Mouse (Mus musculus) olfactory bulb, adult 2 months (tissue): Measurements from ENCODE around the gene Cpn1.

ENCODE experiments used
- CTCF ChIP-seq: fragments of 200-500 bp; IDR thresholded peaks from 2 replicates; pipeline ENCODE4 v1.5.1; 2012; ENCODE audit warnings: low read depth, mild to moderate bottlenecking, low read length, moderate library complexity; ENCODE audit not compliant: insufficient read depth
- POLR2A ChIP-seq: fragments of 200-500 bp; IDR thresholded peaks from 2 replicates; pipeline ENCODE4 v1.6.1; 2012; ENCODE audit warnings: mild to moderate bottlenecking, low read depth, low read length, moderate library complexity; ENCODE audit not compliant: insufficient read depth

- TF ChIP-seq CTCF (no peak), POLR2A (no peak)
Observed at GRCm38 (mm10) chr19:43976661-43977060, 9.7 kb downstream of the Cpn1 start.
